Mouse (Mus musculus) small intestine, adult 2 months (tissue): ENCODE data around the gene Gm7971. TPM values are rescaled to one million over a fixed set of nuclear protein-coding genes. Genes with fewer than 3 reads are reported as not detected.
"Not testable (repeated sequence)": the region's sequence is repeated elsewhere in the genome, so short reads cannot be mapped to it uniquely, and the experiment has no call there.

Experiments used
- H3K27ac ChIP-seq: fragments of 200-500 bp; 2 replicates; pipeline ENCODE4 v1.5.1; 2012; ENCODE audit warnings: low read depth, low read length, control low read depth, inconsistent platforms; ENCODE audit not compliant: insufficient read depth
- H3K27me3 ChIP-seq: fragments of 200-500 bp; 2 replicates; pipeline ENCODE4 v1.6.1; 2012; ENCODE audit warnings: mild to moderate bottlenecking, moderate library complexity, low read length, inconsistent platforms; ENCODE audit not compliant: control insufficient read depth, insufficient read depth
- H3K36me3 ChIP-seq: fragments of 200-500 bp; 2 replicates; pipeline ENCODE4 v1.6.1; 2012; ENCODE audit warnings: mild to moderate bottlenecking, low read length, control low read depth, inconsistent platforms; ENCODE audit not compliant: control insufficient read depth, insufficient read depth
- H3K4me1 ChIP-seq: fragments of 200-500 bp; 2 replicates; pipeline ENCODE4 v1.6.1; 2012; ENCODE audit warnings: low read length, inconsistent platforms, mixed read lengths; ENCODE audit not compliant: control insufficient read depth, insufficient read depth, insufficient read length
- H3K4me3 ChIP-seq: fragments of 200-500 bp; 2 replicates; pipeline ENCODE4 v1.5.1; 2012; ENCODE audit warnings: low read depth, mild to moderate bottlenecking, control low read depth, inconsistent platforms, low read length, moderate library complexity
- WGBS: fragments of 180-500 bp; shearing (Covaris S2); methylation state at CpG from one replicate; pipeline ENCODE4 v1.1.7; 2018; 5-methylcytosine and 5-hydroxymethylcytosine counted together
- polyA plus RNA-seq: library from polyadenylated mRNA; depleted of rRNA; stranded (reverse); fragments of >200 nt; gene quantifications from 2 replicates; pipeline ENCODE4 v1.2.3, GENCODE M21; 2012; rRNA removed

Gm7971 gene
- not detected in 2 replicates for polyA plus RNA-seq

- H3K36me3 ChIP-seq, H3K27ac ChIP-seq, H3K4me1 ChIP-seq, H3K4me3 ChIP-seq, H3K27me3 ChIP-seq: not testable (repeated sequence)
- no CpG with 5 or more reads among the region's 1 CpGs for WGBS
Measured at GRCm38 (mm10) chr5:95594775-95595174, at the start of gene Gm7971. Gm7971 (minus strand) TSS chr5:95594875.

Other genes with a start within 250 kb of the Gm7971 start
- gene D5Ertd577e, start 138.1 kb downstream of the Gm7971 start, polyA plus RNA-seq: not detected in 2 replicates
- not detected in 2 replicates for gene Gm3286, start 84.1 kb downstream of the Gm7971 start, polyA plus RNA-seq
- gene Gm7978, start 141.3 kb upstream of the Gm7971 start, polyA plus RNA-seq: not detected in 2 replicates
- not detected in 2 replicates for gene Gm7982, start 147.1 kb upstream of the Gm7971 start, polyA plus RNA-seq
- gene E330014E10Rik, start 181.1 kb upstream of the Gm7971 start, polyA plus RNA-seq: not detected in 2 replicates